Mouse (Mus musculus) limb, embryonic 15.5 days (tissue): Measurements from ENCODE around the gene Stag1. TPM values are rescaled to one million over a fixed set of nuclear protein-coding genes. Genes with fewer than 3 reads are reported as not detected.

Experiments
- ATAC-seq: fragments of 200-750 bp; cut with Nextera tagmentation; 2 replicates; pipeline ENCODE4 v1.8.0; 2017; ENCODE audit warnings: low read depth, moderate TSS enrichment; ENCODE audit not compliant: insufficient number of reproducible peaks, low FRiP score, low TSS enrichment
- H3K27ac ChIP-seq: fragments of 300-500 bp; sonication (generic); 2 replicates; pipeline ENCODE4 v1.5.1; 2015; ENCODE audit warnings: moderate library complexity, mild to moderate bottlenecking, inconsistent platforms
- H3K27me3 ChIP-seq: fragments of 300-500 bp; sonication (generic); 2 replicates; pipeline ENCODE4 v1.6.1; 2015; ENCODE audit warnings: inconsistent platforms
- H3K36me3 ChIP-seq: fragments of 300-500 bp; sonication (generic); 2 replicates; pipeline ENCODE4 v1.6.1; 2015; ENCODE audit warnings: inconsistent platforms
- H3K4me1 ChIP-seq: fragments of 300-500 bp; sonication (generic); 2 replicates; pipeline ENCODE4 v1.6.1; 2015; ENCODE audit warnings: inconsistent platforms
- H3K4me2 ChIP-seq: fragments of 300-500 bp; sonication (generic); 2 replicates; pipeline ENCODE4 v1.6.1; 2015; ENCODE audit warnings: mild to moderate bottlenecking, inconsistent platforms
- H3K4me3 ChIP-seq: fragments of 300-500 bp; sonication (generic); 2 replicates; pipeline ENCODE4 v1.5.1; 2015; ENCODE audit warnings: mild to moderate bottlenecking, inconsistent platforms
- H3K9ac ChIP-seq: fragments of 300-500 bp; sonication (generic); 2 replicates; pipeline ENCODE4 v1.6.1; 2015; ENCODE audit warnings: inconsistent platforms
- H3K9me3 ChIP-seq: fragments of 300-500 bp; sonication (generic); 2 replicates; pipeline ENCODE4 v1.6.1; 2016; ENCODE audit warnings: inconsistent platforms
- WGBS: fragments of 180-500 bp; shearing (Covaris S2); methylation state at CpG from one replicate; pipeline ENCODE4 v1.1.7; 2015; 5-methylcytosine and 5-hydroxymethylcytosine counted together
- polyA plus RNA-seq: library from polyadenylated mRNA; unstranded; fragments of >200 nt; fragmentation: Nextera tagmentation; extraction: Ambion mirVana; gene quantifications from 2 replicates; pipeline ENCODE4 v1.2.1, GENCODE M21; 2015

Stag1 gene
- polyA plus RNA-seq, 1 experiment from 2014 or later = 46.2 TPM

DNA sequence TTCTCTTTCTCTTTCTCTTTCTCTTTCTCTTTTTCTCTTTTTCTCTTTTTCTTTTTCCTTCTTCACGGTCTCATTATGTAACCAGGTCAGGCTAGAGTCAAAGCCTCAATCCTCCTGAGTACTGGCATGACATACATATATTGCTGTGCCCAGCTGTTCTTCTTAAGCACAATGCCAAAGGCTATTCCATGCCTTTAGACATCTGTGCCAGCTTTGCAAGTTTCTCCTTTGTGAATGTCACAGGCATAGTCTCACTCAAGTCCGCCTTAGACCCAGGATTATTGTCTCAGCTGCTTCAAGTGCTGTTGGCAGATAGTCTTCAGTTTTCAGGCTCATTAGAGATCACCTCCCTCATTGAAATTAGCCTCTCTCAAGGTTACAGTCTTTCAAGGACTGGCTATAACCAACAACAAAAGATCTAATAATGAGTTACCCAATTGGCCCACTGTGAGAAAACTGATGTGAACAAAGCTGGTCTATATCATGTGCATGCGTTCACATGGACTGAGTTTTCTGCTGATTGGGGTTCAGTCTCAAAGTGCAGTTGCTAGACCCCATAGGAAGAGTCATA, 16.0 kb downstream of the Stag1 start:
- no peak overlapping the region for H3K4me3 ChIP-seq
- H3K9ac ChIP-seq = no peak overlapping the region
- no peaks in the 10 kb centered on the region for H3K27me3 ChIP-seq
- no peaks in the 10 kb centered on the region for H3K36me3 ChIP-seq
- ATAC-seq = no peak
- H3K27ac ChIP-seq = no peak overlapping the region
- peaks cover 4% of the 10 kb centered on the region; the same call in 1 of the 2 replicates for H3K4me1 ChIP-seq
- 81% methylated on average over 3 of the region's 3 CpGs for WGBS
- no peak overlapping the region for H3K4me2 ChIP-seq
- H3K9me3 ChIP-seq = no peaks in the 10 kb centered on the region

DNA sequence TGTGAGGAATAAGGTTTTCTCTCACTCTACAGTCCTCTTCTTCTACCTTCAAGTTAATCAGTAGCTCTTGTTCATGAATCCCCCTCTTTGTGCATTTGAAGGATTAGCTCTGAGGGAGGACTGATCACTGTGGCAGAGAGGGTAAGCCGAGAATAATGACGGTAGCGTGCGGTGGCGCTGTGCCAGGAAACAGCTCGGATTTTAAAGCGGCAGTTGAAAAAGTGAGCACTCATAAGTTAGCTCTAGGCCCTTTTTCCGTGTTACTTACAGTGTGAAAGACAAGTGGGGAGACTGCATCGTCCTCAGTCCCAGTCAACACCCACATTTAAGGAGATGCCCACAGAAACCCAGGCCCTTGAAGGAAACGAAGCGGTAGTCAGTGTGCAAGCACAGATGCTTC, 19.3 kb downstream of the Stag1 start:
- Histone ChIP-seq H3K4me2 (no peak overlapping the region), H3K4me3 (no peak overlapping the region), H3K27ac (no peak overlapping the region), H3K36me3 (no peaks in the 10 kb centered on the region), H3K9ac (no peak overlapping the region), H3K4me1 (peaks cover 8% of the 10 kb centered on the region), H3K9me3 (no peaks in the 10 kb centered on the region), H3K27me3 (no peaks in the 10 kb centered on the region)
- WGBS = 29% methylated on average over 11 of the region's 11 CpGs
- no peak for ATAC-seq

GRCm38 (mm10) chr9:100626258-100626657, 28.7 kb downstream of the Stag1 start:
- H3K9ac ChIP-seq = no peak overlapping the region
- no peak for ATAC-seq
- H3K9me3 ChIP-seq = no peaks in the 10 kb centered on the region
- H3K4me1 ChIP-seq = no peaks in the 10 kb centered on the region
- no peak overlapping the region for H3K4me2 ChIP-seq
- H3K27me3 ChIP-seq = no peaks in the 10 kb centered on the region
- no peak overlapping the region for H3K4me3 ChIP-seq
- no peaks in the 10 kb centered on the region for H3K36me3 ChIP-seq
- no peak overlapping the region for H3K27ac ChIP-seq
- WGBS = 75% methylated on average over 2 of the region's 2 CpGs

DNA sequence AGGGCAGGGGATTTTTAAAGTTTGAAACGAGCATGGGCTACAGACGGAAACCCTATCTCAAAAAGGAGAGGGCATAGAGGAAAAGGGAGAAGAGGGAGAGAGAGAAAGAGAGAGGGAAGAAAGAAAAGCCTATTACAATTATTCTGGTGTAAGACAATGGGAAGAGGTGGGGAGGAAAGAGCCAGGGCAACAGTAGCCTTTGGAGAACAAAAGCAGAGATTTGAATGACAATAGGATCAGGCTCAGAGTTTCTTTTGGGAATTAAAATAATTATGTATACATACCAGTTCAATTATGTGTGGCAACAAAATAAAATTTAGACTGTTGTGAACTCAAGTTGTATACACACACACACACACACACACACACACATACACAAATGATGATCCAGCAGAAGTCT, 43.2 kb downstream of the Stag1 start:
- Histone ChIP-seq H3K4me3 (no peak overlapping the region), H3K4me1 (peaks cover 5% of the 10 kb centered on the region), H3K9ac (no peak overlapping the region), H3K27ac (no peak overlapping the region), H3K27me3 (no peaks in the 10 kb centered on the region), H3K36me3 (no peaks in the 10 kb centered on the region), H3K4me2 (no peak overlapping the region), H3K9me3 (no peaks in the 10 kb centered on the region)
- ATAC-seq = no peak
- WGBS = 66% methylated on average over 2 of the region's 2 CpGs

DNA sequence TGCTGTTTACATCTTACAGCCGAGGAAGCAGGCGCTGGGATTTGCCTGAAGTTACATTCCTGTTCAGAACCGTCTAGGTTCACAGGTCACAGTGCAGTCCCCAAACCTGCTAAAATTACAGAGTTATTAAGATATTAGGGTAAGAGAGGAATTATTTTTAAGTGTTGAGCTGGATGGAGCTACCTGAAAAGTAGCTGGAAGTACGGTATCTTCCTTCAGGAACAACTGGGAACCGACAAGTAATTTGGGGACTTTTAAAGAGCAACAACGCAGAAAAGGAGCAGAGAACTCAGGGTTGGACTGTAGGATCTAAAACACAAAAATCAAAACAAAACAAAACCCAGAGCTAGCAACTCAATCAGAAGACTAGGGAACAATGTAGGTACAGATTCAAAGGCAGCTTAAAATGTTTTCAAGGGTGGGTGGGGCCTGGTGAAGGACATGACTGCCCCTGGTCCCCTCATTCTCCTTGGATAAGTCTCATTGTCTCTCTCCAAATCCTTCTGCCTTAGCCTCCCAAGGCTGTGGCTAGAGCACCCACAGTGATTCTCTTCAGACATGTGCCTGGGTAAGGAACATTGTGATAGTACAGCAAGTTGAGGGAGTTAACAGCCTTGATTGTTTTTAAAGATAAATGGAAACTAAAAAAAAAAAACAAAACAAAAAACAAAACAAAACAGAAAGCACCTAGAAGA, 43.9 kb downstream of the Stag1 start:
- Histone ChIP-seq H3K4me1 (peaks cover 5% of the 10 kb centered on the region), H3K27ac (peak overlapping the region; percentile 98), H3K9ac (no peak overlapping the region), H3K9me3 (no peaks in the 10 kb centered on the region), H3K27me3 (no peaks in the 10 kb centered on the region), H3K36me3 (no peaks in the 10 kb centered on the region), H3K4me3 (peak overlapping the region; percentile 63; the same call in 1 of the 2 replicates), H3K4me2 (peak overlapping the region; percentile 66)
- WGBS = 56% methylated on average over 6 of the region's 6 CpGs
- no peak for ATAC-seq

- Histone ChIP-seq H3K9ac (peak overlapping the region; percentile 44), H3K27ac (peak overlapping the region; percentile 98), H3K4me3 (peak overlapping the region; percentile 63), H3K27me3 (no peaks in the 10 kb centered on the region), H3K4me1 (peaks cover 5% of the 10 kb centered on the region), H3K9me3 (no peaks in the 10 kb centered on the region), H3K4me2 (peak overlapping the region; percentile 66), H3K36me3 (no peaks in the 10 kb centered on the region)
- ATAC-seq = no peak
- WGBS = 2% methylated on average over 16 of the region's 16 CpGs
Observed at GRCm38 (mm10) chr9:100642186-100642839, 44.7 kb downstream of the Stag1 start.

DNA sequence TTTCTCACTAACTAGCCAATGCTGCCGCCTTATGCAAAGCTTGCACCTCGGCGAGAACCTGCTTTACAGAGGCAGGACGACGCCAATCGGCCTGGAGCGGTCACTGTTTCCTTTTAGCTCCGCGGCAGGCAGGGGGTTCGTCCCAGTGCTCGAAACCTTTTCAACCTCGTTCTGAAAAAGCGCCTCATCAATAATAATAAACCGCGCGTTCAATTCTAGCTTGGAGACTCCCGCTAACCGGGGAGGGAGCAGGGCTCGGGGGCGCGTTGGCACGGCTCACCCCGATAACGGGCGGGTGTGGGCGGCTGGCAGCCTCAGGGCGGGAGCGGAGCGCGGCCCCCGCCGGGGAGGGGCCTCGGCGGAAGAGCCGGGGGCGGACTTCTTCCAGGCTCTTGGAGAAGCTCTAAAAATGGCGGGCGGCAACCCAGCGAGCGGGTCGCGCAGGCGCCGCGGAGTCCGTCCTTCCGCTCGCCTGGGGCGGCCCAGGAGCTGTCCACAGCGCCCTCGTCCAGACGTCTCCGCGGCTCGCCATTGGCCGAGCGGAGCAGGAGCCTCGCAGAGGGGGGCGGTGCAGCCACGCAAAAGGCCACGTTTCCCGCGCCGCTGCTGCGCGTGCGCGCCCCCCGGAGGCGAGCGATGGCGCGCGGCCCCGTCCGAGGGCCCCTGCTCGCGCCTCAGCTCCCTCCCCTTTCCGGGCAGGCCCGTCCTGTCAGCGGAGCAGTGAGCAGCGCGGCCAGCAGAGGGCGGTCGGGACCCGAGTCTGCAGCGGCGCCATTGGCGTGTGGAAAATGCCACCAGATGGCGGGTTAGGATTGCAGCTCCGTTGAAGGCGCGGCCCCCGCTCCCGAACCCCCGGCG, 45.5 kb downstream of the Stag1 start:
- peak overlapping the region; percentile 63 for H3K4me3 ChIP-seq
- under 1% methylated on average over 97 of the region's 97 CpGs for WGBS
- peak overlapping the region; percentile 66 for H3K4me2 ChIP-seq
- H3K9me3 ChIP-seq = no peaks in the 10 kb centered on the region
- H3K27me3 ChIP-seq = no peaks in the 10 kb centered on the region
- peak; percentile 98 for ATAC-seq
- H3K9ac ChIP-seq = peak overlapping the region; percentile 68
- H3K4me1 ChIP-seq = peaks cover 8% of the 10 kb centered on the region
- no peaks in the 10 kb centered on the region for H3K36me3 ChIP-seq
- peak overlapping the region; percentile 98 for H3K27ac ChIP-seq

- H3K36me3 ChIP-seq = no peaks in the 10 kb centered on the region
- H3K9ac ChIP-seq = peak overlapping the region; percentile 68
- no peaks in the 10 kb centered on the region for H3K27me3 ChIP-seq
- peak; percentile 20; the same call in 1 of the 2 replicates for ATAC-seq
- WGBS = 0% methylated on average over 56 of the region's 64 CpGs
- H3K27ac ChIP-seq = peak overlapping the region; percentile 98
- peaks cover 8% of the 10 kb centered on the region for H3K4me1 ChIP-seq
- H3K9me3 ChIP-seq = no peaks in the 10 kb centered on the region
- H3K4me2 ChIP-seq = peak overlapping the region; percentile 48
- H3K4me3 ChIP-seq = peak overlapping the region; percentile 63
Observed at GRCm38 (mm10) chr9:100644071-100644771, 46.6 kb downstream of the Stag1 start.

DNA sequence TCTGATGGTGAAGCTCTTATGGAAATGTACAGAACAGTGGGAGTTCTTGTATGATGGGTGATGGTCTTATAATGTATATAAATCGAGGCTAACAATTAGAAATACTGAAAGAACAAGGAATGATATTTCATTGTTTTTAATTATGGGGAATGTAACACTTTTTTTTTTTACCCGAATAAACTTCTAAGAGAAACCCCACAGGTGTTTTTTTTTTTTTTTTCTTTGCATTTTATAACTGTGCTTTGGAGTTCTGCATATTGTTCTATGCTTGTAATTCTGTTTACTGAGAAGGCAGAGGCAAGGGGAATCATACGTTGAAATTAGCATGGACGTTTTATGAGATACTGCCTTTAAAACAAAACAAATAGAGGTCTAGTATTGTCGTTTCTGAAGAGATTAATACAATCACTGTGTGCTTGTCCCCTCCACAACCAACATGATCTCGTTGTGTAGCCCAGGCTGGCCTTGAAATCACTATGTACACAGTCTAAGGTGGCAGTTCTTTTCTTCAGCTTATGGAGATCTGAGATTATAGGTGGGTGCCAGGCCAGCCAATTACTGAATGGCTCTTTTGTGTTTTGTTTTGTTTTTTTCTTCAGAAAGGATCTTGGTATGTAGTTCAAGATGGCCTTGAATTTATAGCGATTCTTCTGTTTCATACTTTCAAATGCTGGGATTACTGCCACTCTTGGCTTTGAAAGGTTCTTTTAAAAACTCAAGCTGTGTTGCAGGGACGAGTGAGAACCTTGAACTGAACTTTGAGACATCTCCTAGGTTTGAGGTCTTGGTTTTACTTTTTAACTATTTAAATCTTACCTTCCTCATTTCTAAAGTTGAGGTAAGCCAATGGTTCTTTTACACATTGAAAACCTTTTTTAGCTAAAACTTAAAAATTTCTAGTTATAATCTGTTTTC, 47.7 kb downstream of the Stag1 start:
- WGBS = 28% methylated on average over 8 of the region's 8 CpGs
- no peak for ATAC-seq
- H3K27ac ChIP-seq = no peak overlapping the region
- peak overlapping the region; percentile 48 for H3K4me2 ChIP-seq
- H3K9me3 ChIP-seq = no peaks in the 10 kb centered on the region
- no peaks in the 10 kb centered on the region for H3K36me3 ChIP-seq
- peaks cover 8% of the 10 kb centered on the region for H3K4me1 ChIP-seq
- no peak overlapping the region for H3K9ac ChIP-seq
- peak overlapping the region; percentile 63 for H3K4me3 ChIP-seq
- H3K27me3 ChIP-seq = no peaks in the 10 kb centered on the region

- Histone ChIP-seq H3K4me1 (peaks cover 8% of the 10 kb centered on the region), H3K27me3 (no peaks in the 10 kb centered on the region), H3K4me3 (no peak overlapping the region), H3K36me3 (no peaks in the 10 kb centered on the region), H3K27ac (no peak overlapping the region), H3K9ac (no peak overlapping the region), H3K9me3 (no peaks in the 10 kb centered on the region), H3K4me2 (no peak overlapping the region)
- ATAC-seq = no peak
- 95% methylated on average over 2 of the region's 2 CpGs for WGBS
Observed at GRCm38 (mm10) chr9:100646276-100646675, 48.7 kb downstream of the Stag1 start.
